Comparison of ENCODE assay signal across 24 mouse cellular contexts in genomic region chr16:24469313-24469712, GRCm38 (mm10).
A peak's percentile ranks its signal among the peaks of the same experiment; 100 is the strongest.
DNase-seq lines count a peak whose midpoint lies in the region; ATAC-seq and TF ChIP-seq lines count a peak whose summit lies in the region.
"Had no signal": no experiment of that assay in that cellular context is flagged by ENCODE, and none has a peak within 500 bp of the region (broad histone marks: within the 10 kb centered on the region; RNA-seq: fewer than 3 reads in every experiment).

No protein-coding gene starts in this region.

- 21% methylated on average over 3 of the region's 3 CpGs for WGBS in intestine, postnatal 0 days
- WGBS in stomach, postnatal 0 days = 33% methylated on average over 3 of the region's 3 CpGs

- peaks cover 26% of the 10 kb centered on the region for H3K4me1 ChIP-seq in intestine, postnatal 0 days (replicated peaks; ENCODE audit: control insufficient read depth, insufficient read depth, low read length)
- H3K4me1 ChIP-seq in stomach, postnatal 0 days (replicated peaks; ENCODE audit: control insufficient read depth, insufficient read depth) = peaks cover 3% of the 10 kb centered on the region; the same call in 1 of the 2 replicates
- H3K4me1 ChIP-seq: forebrain, embryonic 12.5 days; hindbrain, embryonic 13.5 days had no signal

- no peak for TF ChIP-seq CTCF in intestine, postnatal 0 days (IDR thresholded peaks at IDR 0.05; ENCODE audit: low read depth)
- no peak for TF ChIP-seq CTCF in stomach, postnatal 0 days (IDR thresholded peaks at IDR 0.05; ENCODE audit: low read depth)

- H3K36me3 ChIP-seq in intestine, postnatal 0 days (ENCODE audit: control insufficient read depth, insufficient read depth) = 0 out of 2 replicates have a peak, but pooled peaks cover 4% of the 10 kb centered on the region
- no peaks in the 10 kb centered on the region for H3K36me3 ChIP-seq in stomach, postnatal 0 days (ENCODE audit: control insufficient read depth, insufficient read depth, low read length)
- H3K36me3 ChIP-seq: embryonic facial prominence, embryonic 12.5 days; forebrain, embryonic 12.5 days; hindbrain, embryonic 13.5 days; liver, embryonic 12.5 days had no signal

- peak overlapping the region; percentile 79 for H3K27ac ChIP-seq in intestine, postnatal 0 days (ENCODE audit: low read depth, low read length)
- H3K27ac ChIP-seq in stomach, postnatal 0 days (replicated peaks) = no peak overlapping the region
- H3K27ac ChIP-seq: embryonic facial prominence, embryonic 12.5 days; forebrain, embryonic 12.5 days; hindbrain, embryonic 13.5 days; limb, embryonic 10.5 days; liver, embryonic 12.5 days had no signal

- no peak overlapping the region for H3K9ac ChIP-seq in intestine, postnatal 0 days (ENCODE audit: low read depth, low read length)
- no peak overlapping the region for H3K9ac ChIP-seq in stomach, postnatal 0 days (ENCODE audit: low read length)
- H3K9ac ChIP-seq: embryonic facial prominence, embryonic 12.5 days; forebrain, embryonic 12.5 days; heart, embryonic 15.5 days; hindbrain, embryonic 13.5 days; liver, embryonic 12.5 days had no signal

- H3K4me3 ChIP-seq in intestine, postnatal 0 days (ENCODE audit: low read depth, low read length) = no peak overlapping the region
- H3K4me3 ChIP-seq in stomach, postnatal 0 days (ENCODE audit: low read depth, low read length) = no peak overlapping the region
- H3K4me3 ChIP-seq: embryonic facial prominence, embryonic 12.5 days; forebrain, embryonic 12.5 days; heart, embryonic 15.5 days; hindbrain, embryonic 13.5 days; limb, embryonic 10.5 days; liver, embryonic 12.5 days had no signal

- TF ChIP-seq EP300 in stomach, postnatal 0 days (optimal IDR thresholded peaks at IDR 0.05) = no peak

- ATAC-seq in intestine, postnatal 0 days = peak; percentile 84
- peak; percentile 55; the same call in 1 of the 2 replicates for ATAC-seq in stomach, postnatal 0 days (ENCODE audit: low FRiP score, low TSS enrichment)
- ATAC-seq in erythroid progenitor cell, adult 5-6 weeks (replicated peaks; ENCODE audit: low FRiP score, poor library complexity, severe bottlenecking) = no peak
- ATAC-seq: liver, embryonic 12.5 days had no signal

- peak; percentile 79 for DNase-seq in kidney, adult 9 months
- DNase-seq in kidney, adult 18-20 months = no peak
- peak; percentile 22 for DNase-seq in adipocyte (ENCODE audit: low spot score)
- no peak for DNase-seq in stomach, postnatal 0 days (ENCODE audit: low spot score)
- DNase-seq in gastrocnemius, adult 8-10 months (ENCODE audit: low spot score in 2 of 2) = no peak
- DNase-seq: adrenal gland, adult 8-10 months; B cell, adult 2 months; cerebellum, adult 18-20 months; cerebellum, postnatal 25 days; gastrocnemius, postnatal 36 days; heart, postnatal 36 days; lung, adult 2 months; lung, postnatal 14 days; right cerebral cortex, adult 18-20 months; thymus, postnatal 36 days had no signal

- no peak overlapping the region for H3K4me2 ChIP-seq in intestine, postnatal 0 days (replicated peaks; ENCODE audit: low read depth)
- H3K4me2 ChIP-seq in stomach, postnatal 0 days (replicated peaks; ENCODE audit: low read depth) = no peak overlapping the region
- H3K4me2 ChIP-seq: embryonic facial prominence, embryonic 12.5 days; forebrain, embryonic 12.5 days; heart, embryonic 15.5 days; hindbrain, embryonic 13.5 days; liver, embryonic 12.5 days; midbrain, embryonic 11.5 days had no signal

- no peaks in the 10 kb centered on the region for H3K9me3 ChIP-seq in intestine, postnatal 0 days (ENCODE audit: control insufficient read depth)
- no peaks in the 10 kb centered on the region for H3K9me3 ChIP-seq in stomach, postnatal 0 days (ENCODE audit: control insufficient read depth, low read length)
- H3K9me3 ChIP-seq: embryonic facial prominence, embryonic 12.5 days; forebrain, embryonic 12.5 days; heart, embryonic 15.5 days; hindbrain, embryonic 13.5 days; limb, embryonic 10.5 days; liver, embryonic 12.5 days had no signal

- no peaks in the 10 kb centered on the region for H3K27me3 ChIP-seq in intestine, postnatal 0 days (replicated peaks; ENCODE audit: control insufficient read depth, insufficient read depth, low read length)
- H3K27me3 ChIP-seq in stomach, postnatal 0 days (ENCODE audit: control insufficient read depth, insufficient read depth, low read length) = no peaks in the 10 kb centered on the region
- H3K27me3 ChIP-seq: embryonic facial prominence, embryonic 12.5 days; heart, embryonic 15.5 days; hindbrain, embryonic 13.5 days; liver, embryonic 12.5 days had no signal

Comparison
In these comparisons a context has a peak if more than half of its experiments do, and no peak if none do; other contexts are left out.
1. DNase-seq: peak in kidney, adult 9 months (single experiment) and adipocyte (single experiment); none in kidney, adult 18-20 months (single experiment), stomach, postnatal 0 days (single experiment) and gastrocnemius, adult 8-10 months (0 of 2).